Mouse (Mus musculus): Measurements from ENCODE around the gene Mrrf. TPM values are rescaled to one million over a fixed set of nuclear protein-coding genes. Genes with fewer than 3 reads are reported as not detected.
A peak's percentile ranks its signal among the peaks of the same experiment; 100 is the strongest.

Mrrf gene
- polyA plus RNA-seq (2016; fragmentation: Nextera tagmentation; extraction: Ambion mirVana): 25.6 and 30.1 TPM in 2 replicates

DNA sequence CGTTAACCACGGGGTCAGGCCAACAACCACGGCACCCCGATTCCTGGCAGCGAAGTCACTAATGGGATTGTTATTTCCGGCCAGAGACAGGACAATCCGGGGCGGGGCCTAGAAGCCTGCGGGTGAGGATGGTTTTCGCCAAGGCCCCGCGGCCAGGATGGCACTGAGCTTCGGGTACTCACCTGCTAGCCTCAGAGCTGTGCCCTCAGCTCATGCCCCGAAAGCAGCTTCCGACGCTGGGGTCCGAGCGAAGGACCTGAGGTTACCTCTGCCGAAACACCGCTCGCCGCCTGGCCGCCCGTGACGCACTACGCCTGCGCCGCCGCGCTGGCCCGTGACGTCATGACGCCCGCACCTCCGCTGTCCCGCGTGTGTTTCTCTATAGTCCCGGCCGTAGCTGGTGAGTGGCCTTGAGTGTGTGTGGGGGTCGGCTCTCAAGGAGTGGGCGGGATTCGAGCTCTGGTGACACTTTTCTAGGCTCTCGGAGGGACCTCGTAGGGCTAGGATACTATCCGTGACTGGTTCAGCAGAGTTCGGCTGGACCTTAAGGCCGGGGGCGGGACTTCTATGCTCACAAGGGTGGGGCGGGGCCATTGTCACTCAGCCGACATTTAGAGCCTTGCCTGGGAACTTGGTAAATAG is at the start of gene Mrrf, which contains the start of gene Rbm18:
Gene Mrrf (plus strand): TSS at position 90 of the 642 bp plus-strand sequence.
Gene Rbm18 (minus strand): TSS at position 474 of the 642 bp plus-strand sequence.
- H3K36me3 ChIP-seq: peaks cover 35% of the 10 kb centered on the region
- H3K9me3 ChIP-seq (replicated peaks): no peaks in the 10 kb centered on the region
- DNase-seq (ENCODE audit: low spot score): peak; percentile 91
- peak within 1 kb of the TSS; percentile 95 for H3K27ac ChIP-seq (replicated peaks)
- under 1% methylated on average over 50 of the region's 50 CpGs for WGBS
- H3K27me3 ChIP-seq (ENCODE audit: low read depth, poor library complexity, severe bottlenecking): no peaks in the 10 kb centered on the region
- peak within 1 kb of the TSS; percentile 83 for H3K4me3 ChIP-seq
- H3K4me1 ChIP-seq: peaks cover 18% of the 10 kb centered on the region

- Histone ChIP-seq H3K27me3 (ENCODE audit: low read depth, poor library complexity, severe bottlenecking) (peaks cover 93% of the 10 kb centered on the region), H3K27ac (replicated peaks) (no peak overlapping the region), H3K4me3 (no peak overlapping the region), H3K9me3 (replicated peaks) (no peaks in the 10 kb centered on the region), H3K36me3 (no peaks in the 10 kb centered on the region), H3K4me1 (peaks cover 16% of the 10 kb centered on the region)
- 50% methylated on average over 3 of the region's 3 CpGs for WGBS
- no peak for DNase-seq (ENCODE audit: low spot score)
Observed at GRCm38 (mm10) chr2:36089190-36089589, 47.0 kb upstream of the Mrrf start.

DNA sequence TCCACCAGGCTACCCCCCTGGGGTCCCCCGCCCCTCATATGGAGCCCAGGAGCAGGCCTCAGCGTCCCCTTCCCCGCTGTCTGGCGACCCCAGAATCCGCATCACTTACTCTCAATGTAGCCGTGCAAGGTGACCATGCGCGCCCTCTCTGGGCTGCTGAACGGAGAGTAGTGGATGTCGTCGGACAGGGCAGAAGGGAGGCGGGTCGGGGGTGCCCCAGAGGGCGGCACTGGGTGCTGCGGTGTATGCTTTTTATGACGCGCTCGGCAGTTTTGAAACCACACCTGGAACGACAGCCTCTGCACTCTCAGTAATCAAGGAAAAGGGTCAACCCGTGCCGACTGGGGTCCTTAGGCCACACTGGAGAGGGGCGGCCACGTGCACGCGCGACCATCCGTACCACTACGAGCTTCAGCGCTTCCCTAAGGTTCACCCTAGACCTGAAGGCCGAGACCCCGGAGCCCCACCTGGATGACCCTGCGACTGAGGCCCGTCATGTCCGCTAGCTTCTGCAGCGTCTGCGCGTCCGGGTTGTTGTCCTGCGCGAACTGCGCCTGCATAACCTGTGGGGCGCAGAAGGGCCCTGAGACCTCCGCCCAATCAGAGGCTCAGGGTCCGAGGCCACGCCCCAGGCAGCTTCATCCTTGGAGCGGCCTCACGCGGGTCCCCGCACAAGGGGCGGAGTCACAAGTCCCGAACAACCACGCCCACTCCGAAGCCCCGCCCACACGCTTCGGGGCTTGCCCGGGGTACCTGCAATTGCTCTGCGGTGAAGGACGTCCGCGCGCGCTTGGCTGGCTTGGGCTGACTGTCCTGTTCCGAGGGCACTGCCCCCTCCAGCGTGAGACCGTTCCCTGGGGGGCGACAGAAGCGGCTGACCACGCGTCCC is 45.1 kb upstream of the Mrrf start:
- peaks cover 100% of the 10 kb centered on the region for H3K27me3 ChIP-seq (ENCODE audit: low read depth, poor library complexity, severe bottlenecking)
- H3K9me3 ChIP-seq (replicated peaks): no peaks in the 10 kb centered on the region
- no peaks in the 10 kb centered on the region for H3K36me3 ChIP-seq
- peak overlapping the region; percentile 62 for H3K4me3 ChIP-seq
- WGBS: 2% methylated on average over 70 of the region's 70 CpGs
- no peak overlapping the region for H3K27ac ChIP-seq (replicated peaks)
- peaks cover 16% of the 10 kb centered on the region for H3K4me1 ChIP-seq
- peak; percentile 87 for DNase-seq (ENCODE audit: low spot score)

DNA sequence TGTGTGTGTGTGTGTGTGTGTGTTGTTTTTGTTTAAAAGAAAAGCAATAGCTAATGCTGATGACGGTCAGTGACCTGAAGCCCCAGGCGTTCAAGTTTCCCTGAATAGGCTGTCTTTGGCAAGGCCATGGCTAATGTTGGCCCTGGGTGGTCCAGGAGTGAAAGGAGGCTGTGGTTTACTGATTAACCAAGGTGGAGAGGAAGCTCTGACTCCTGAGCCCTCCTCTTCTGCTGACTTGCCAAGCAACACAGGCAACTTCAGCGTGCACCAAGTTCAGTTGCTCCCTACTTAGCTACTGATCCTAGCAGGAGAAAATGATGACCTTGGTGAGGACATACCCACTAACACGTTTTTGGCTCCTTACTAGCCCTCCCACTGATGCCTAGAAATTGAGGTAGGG is 43.4 kb upstream of the Mrrf start:
- no peak overlapping the region for H3K27ac ChIP-seq (replicated peaks)
- peaks cover 16% of the 10 kb centered on the region for H3K4me1 ChIP-seq
- H3K4me3 ChIP-seq: no peak overlapping the region
- H3K9me3 ChIP-seq (replicated peaks): no peaks in the 10 kb centered on the region
- peaks cover 100% of the 10 kb centered on the region for H3K27me3 ChIP-seq (ENCODE audit: low read depth, poor library complexity, severe bottlenecking)
- peak; percentile 37 for DNase-seq (ENCODE audit: low spot score)
- no peaks in the 10 kb centered on the region for H3K36me3 ChIP-seq
- WGBS: 5% methylated on average over 4 of the region's 4 CpGs

GRCm38 (mm10) chr2:36093301-36093700 is 42.9 kb upstream of the Mrrf start:
- DNase-seq (ENCODE audit: low spot score): peak; percentile 25
- no peaks in the 10 kb centered on the region for H3K36me3 ChIP-seq
- H3K27me3 ChIP-seq (ENCODE audit: low read depth, poor library complexity, severe bottlenecking): peaks cover 100% of the 10 kb centered on the region
- no peak overlapping the region for H3K27ac ChIP-seq (replicated peaks)
- peaks cover 16% of the 10 kb centered on the region for H3K4me1 ChIP-seq
- H3K4me3 ChIP-seq: no peak overlapping the region
- WGBS: 8% methylated on average over 7 of the region's 7 CpGs
- H3K9me3 ChIP-seq (replicated peaks): no peaks in the 10 kb centered on the region

- WGBS: 3% methylated on average over 31 of the region's 31 CpGs
- Histone ChIP-seq H3K36me3 (no peaks in the 10 kb centered on the region), H3K27ac (replicated peaks) (no peak overlapping the region), H3K4me1 (peaks cover 16% of the 10 kb centered on the region), H3K4me3 (no peak overlapping the region), H3K27me3 (ENCODE audit: low read depth, poor library complexity, severe bottlenecking) (peaks cover 100% of the 10 kb centered on the region), H3K9me3 (replicated peaks) (no peaks in the 10 kb centered on the region)
- DNase-seq (ENCODE audit: low spot score): peak; percentile 34
Observed at GRCm38 (mm10) chr2:36093914-36094475, 42.2 kb upstream of the Mrrf start.

DNA sequence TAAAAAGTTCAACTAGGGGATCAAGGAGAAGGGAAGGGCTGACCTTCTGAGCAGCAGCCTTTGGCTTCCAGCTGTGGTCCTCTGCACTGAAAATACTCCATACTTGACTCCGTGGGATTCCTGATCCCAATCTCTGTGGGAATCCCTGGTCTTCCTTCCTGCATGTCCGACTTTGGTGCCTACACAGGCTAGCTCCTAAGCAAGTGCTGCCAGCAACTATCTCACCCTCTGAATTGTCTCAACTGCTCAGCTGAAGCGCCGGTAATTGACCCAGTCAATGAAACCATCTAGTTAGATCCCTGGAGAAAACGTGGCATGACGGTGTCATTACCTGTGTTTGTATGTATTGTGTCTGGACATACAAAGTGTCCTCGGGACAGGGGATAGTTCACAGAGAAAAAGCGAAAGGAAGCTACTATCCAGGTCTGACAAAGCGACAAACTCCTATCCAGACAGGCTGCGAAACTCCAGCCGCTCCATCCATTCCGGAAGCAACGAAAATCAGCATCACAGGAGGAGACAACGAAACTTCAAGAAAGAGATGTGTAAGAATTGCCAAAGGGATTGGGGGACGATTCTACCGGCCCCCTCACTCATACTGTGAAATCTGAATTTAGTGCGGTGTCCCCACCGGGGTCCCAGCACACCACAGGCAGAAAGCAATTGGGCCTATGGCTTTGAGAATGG is 38.9 kb upstream of the Mrrf start:
- H3K4me1 ChIP-seq: peaks cover 11% of the 10 kb centered on the region
- H3K36me3 ChIP-seq: no peaks in the 10 kb centered on the region
- no peaks in the 10 kb centered on the region for H3K9me3 ChIP-seq (replicated peaks)
- H3K27me3 ChIP-seq (ENCODE audit: low read depth, poor library complexity, severe bottlenecking): peaks cover 100% of the 10 kb centered on the region
- H3K4me3 ChIP-seq: no peak overlapping the region
- H3K27ac ChIP-seq (replicated peaks): no peak overlapping the region
- DNase-seq (ENCODE audit: low spot score): peak; percentile 52
- 2% methylated on average over 18 of the region's 18 CpGs for WGBS

GRCm38 (mm10) chr2:36098021-36098420 is 38.2 kb upstream of the Mrrf start:
- H3K36me3 ChIP-seq: no peaks in the 10 kb centered on the region
- no peak for DNase-seq (ENCODE audit: low spot score)
- peaks cover 100% of the 10 kb centered on the region for H3K27me3 ChIP-seq (ENCODE audit: low read depth, poor library complexity, severe bottlenecking)
- no peak overlapping the region for H3K4me3 ChIP-seq
- no peak overlapping the region for H3K27ac ChIP-seq (replicated peaks)
- H3K4me1 ChIP-seq: peaks cover 18% of the 10 kb centered on the region
- WGBS: 3% methylated on average over 5 of the region's 5 CpGs
- H3K9me3 ChIP-seq (replicated peaks): no peaks in the 10 kb centered on the region

- no peak overlapping the region for H3K27ac ChIP-seq (replicated peaks)
- peaks cover 100% of the 10 kb centered on the region for H3K27me3 ChIP-seq (ENCODE audit: low read depth, poor library complexity, severe bottlenecking)
- H3K36me3 ChIP-seq: no peaks in the 10 kb centered on the region
- no peak overlapping the region for H3K4me3 ChIP-seq
- no peaks in the 10 kb centered on the region for H3K9me3 ChIP-seq (replicated peaks)
- 2% methylated on average over 6 of the region's 6 CpGs for WGBS
- DNase-seq (ENCODE audit: low spot score): peak; percentile 23
- H3K4me1 ChIP-seq: peaks cover 36% of the 10 kb centered on the region
Observed at GRCm38 (mm10) chr2:36099739-36100138, 36.5 kb upstream of the Mrrf start.

- Histone ChIP-seq H3K27me3 (ENCODE audit: low read depth, poor library complexity, severe bottlenecking) (peaks cover 100% of the 10 kb centered on the region), H3K4me3 (peak overlapping the region; percentile 61), H3K9me3 (replicated peaks) (no peaks in the 10 kb centered on the region), H3K27ac (replicated peaks) (no peak overlapping the region), H3K4me1 (peaks cover 46% of the 10 kb centered on the region), H3K36me3 (no peaks in the 10 kb centered on the region)
- WGBS: 3% methylated on average over 28 of the region's 28 CpGs
- peak; percentile 46 for DNase-seq (ENCODE audit: low spot score)
Observed at GRCm38 (mm10) chr2:36101866-36102558, 34.2 kb upstream of the Mrrf start.

DNA sequence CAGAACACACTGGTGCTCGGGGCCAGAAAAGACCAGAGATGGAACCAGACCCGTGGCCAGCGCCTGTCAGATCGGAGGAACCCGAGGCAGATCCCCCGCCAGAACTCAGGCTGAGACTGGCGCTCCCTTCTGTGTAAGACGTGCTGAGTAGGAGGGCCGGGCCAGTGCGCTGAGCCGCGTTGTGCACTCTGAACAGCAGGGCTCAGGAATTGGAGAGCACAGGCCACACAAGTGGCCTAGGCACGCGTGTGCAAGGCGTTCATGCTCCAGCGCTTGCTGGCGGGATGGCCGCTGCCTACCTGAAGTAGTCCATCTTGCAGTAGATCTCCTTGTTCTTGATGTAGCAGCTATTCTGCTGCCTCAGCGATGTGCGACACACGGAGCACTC is 33.6 kb upstream of the Mrrf start:
- Histone ChIP-seq H3K36me3 (no peaks in the 10 kb centered on the region), H3K4me1 (peaks cover 46% of the 10 kb centered on the region), H3K27ac (replicated peaks) (no peak overlapping the region), H3K4me3 (peak overlapping the region; percentile 61), H3K9me3 (replicated peaks) (no peaks in the 10 kb centered on the region), H3K27me3 (ENCODE audit: low read depth, poor library complexity, severe bottlenecking) (peaks cover 100% of the 10 kb centered on the region)
- DNase-seq (ENCODE audit: low spot score): peak; percentile 65
- 1% methylated on average over 21 of the region's 21 CpGs for WGBS

- no peaks in the 10 kb centered on the region for H3K36me3 ChIP-seq
- DNase-seq (ENCODE audit: low spot score): peak; percentile 58
- no peaks in the 10 kb centered on the region for H3K9me3 ChIP-seq (replicated peaks)
- H3K4me3 ChIP-seq: peak overlapping the region; percentile 61
- H3K4me1 ChIP-seq: peaks cover 46% of the 10 kb centered on the region
- no peak overlapping the region for H3K27ac ChIP-seq (replicated peaks)
- peaks cover 100% of the 10 kb centered on the region for H3K27me3 ChIP-seq (ENCODE audit: low read depth, poor library complexity, severe bottlenecking)
- WGBS: under 1% methylated on average over 21 of the region's 21 CpGs
Observed at GRCm38 (mm10) chr2:36103069-36103554, 33.1 kb upstream of the Mrrf start.

All from midbrain, embryonic 10.5 days (tissue).